Mouse (Mus musculus) ES-Bruce4 (cell line): ENCODE measurements at regions not wholly inside any gene's neighbourhood (a gene's known extent, or its start where the extent isn't known, plus 50 kb on each side); places are given as distances from the start of the nearest gene placed in this dataset.

ENCODE experiments used
- CTCF ChIP-seq: IDR thresholded peaks from one replicate; pipeline ENCODE4 v1.8.1; 2011; ENCODE audit warnings: low read depth, low read length
- EP300 ChIP-seq: IDR thresholded peaks from 2 replicates; pipeline ENCODE4 v1.6.1; 2011; ENCODE audit warnings: low read depth, low read length; ENCODE audit not compliant: insufficient read depth
- POLR2A ChIP-seq: IDR thresholded peaks from one replicate; pipeline ENCODE4 v1.8.1; 2011; ENCODE audit warnings: low read length; ENCODE audit not compliant: insufficient read depth

GRCm38 (mm10) chr4:30983611-30984010 lies 980.3 kb upstream of the Map3k7 start:
- TF ChIP-seq CTCF: no peak
- no peak for TF ChIP-seq POLR2A
- TF ChIP-seq EP300: no peak
